Mouse (Mus musculus) midbrain, embryonic 16.5 days (tissue): ENCODE measurements at regions not wholly inside any gene's neighbourhood (a gene's known extent, or its start where the extent isn't known, plus 50 kb on each side); places are given as distances from the start of the nearest gene placed in this dataset.

Experiments
- ATAC-seq: fragments of 200-750 bp; cut with Nextera tagmentation; 2 replicates; pipeline ENCODE4 v1.8.0; 2017; ENCODE audit warnings: moderate TSS enrichment
- H3K27ac ChIP-seq: fragments of 300-500 bp; sonication (generic); 2 replicates; pipeline ENCODE4 v1.5.1; 2014; ENCODE audit warnings: mild to moderate bottlenecking, low read length, mixed read lengths
- H3K27me3 ChIP-seq: fragments of 300-500 bp; sonication (generic); 2 replicates; pipeline ENCODE4 v1.6.1; 2014; ENCODE audit warnings: low read depth, low read length, mixed read lengths; ENCODE audit not compliant: control insufficient read depth, insufficient read depth
- H3K36me3 ChIP-seq: fragments of 300-500 bp; sonication (generic); 2 replicates; pipeline ENCODE4 v1.6.1; 2014; ENCODE audit warnings: mild to moderate bottlenecking, low read length, moderate library complexity, mixed read lengths; ENCODE audit not compliant: control insufficient read depth, insufficient read depth
- H3K4me1 ChIP-seq: fragments of 300-500 bp; sonication (generic); 2 replicates; pipeline ENCODE4 v1.6.1; 2014; ENCODE audit warnings: mild to moderate bottlenecking, low read length, mixed read lengths; ENCODE audit not compliant: control insufficient read depth, insufficient read depth
- H3K4me2 ChIP-seq: fragments of 300-500 bp; sonication (generic); 2 replicates; pipeline ENCODE4 v1.6.1; 2014; ENCODE audit warnings: mild to moderate bottlenecking, low read length, mixed read lengths
- H3K4me3 ChIP-seq: fragments of 300-500 bp; sonication (generic); 2 replicates; pipeline ENCODE4 v1.5.1; 2014; ENCODE audit warnings: low read depth, mild to moderate bottlenecking, low read length, moderate library complexity, mixed read lengths
- H3K9ac ChIP-seq: fragments of 300-500 bp; sonication (generic); 2 replicates; pipeline ENCODE4 v1.6.1; 2014; ENCODE audit warnings: low read depth, low read length, mixed read lengths
- H3K9me3 ChIP-seq: fragments of 300-500 bp; sonication (generic); replicated peaks from 2 replicates; pipeline ENCODE4 v1.6.1; 2014; ENCODE audit warnings: mild to moderate bottlenecking, low read length, mixed read lengths; ENCODE audit not compliant: control insufficient read depth, poor library complexity, severe bottlenecking
- WGBS: fragments of 180-500 bp; shearing (Covaris S2); extraction: QIAGEN DNeasy Blood & Tissue Kit; methylation state at CpG from one replicate; pipeline ENCODE4 v1.1.7; 2014; 5-methylcytosine and 5-hydroxymethylcytosine counted together

GRCm38 (mm10) chr2:171670945-171671547 is 372.2 kb downstream of the Cbln4 start:
- peaks cover 2% of the 10 kb centered on the region; the same call in 1 of the 2 replicates for H3K4me1 ChIP-seq
- no peaks in the 10 kb centered on the region for H3K9me3 ChIP-seq
- ATAC-seq: no peak
- WGBS: 91% methylated on average over 8 of the region's 8 CpGs
- H3K9ac ChIP-seq: no peak overlapping the region
- no peaks in the 10 kb centered on the region for H3K36me3 ChIP-seq
- no peak overlapping the region for H3K4me3 ChIP-seq
- no peak overlapping the region for H3K4me2 ChIP-seq
- no peaks in the 10 kb centered on the region for H3K27me3 ChIP-seq
- no peak overlapping the region for H3K27ac ChIP-seq

DNA sequence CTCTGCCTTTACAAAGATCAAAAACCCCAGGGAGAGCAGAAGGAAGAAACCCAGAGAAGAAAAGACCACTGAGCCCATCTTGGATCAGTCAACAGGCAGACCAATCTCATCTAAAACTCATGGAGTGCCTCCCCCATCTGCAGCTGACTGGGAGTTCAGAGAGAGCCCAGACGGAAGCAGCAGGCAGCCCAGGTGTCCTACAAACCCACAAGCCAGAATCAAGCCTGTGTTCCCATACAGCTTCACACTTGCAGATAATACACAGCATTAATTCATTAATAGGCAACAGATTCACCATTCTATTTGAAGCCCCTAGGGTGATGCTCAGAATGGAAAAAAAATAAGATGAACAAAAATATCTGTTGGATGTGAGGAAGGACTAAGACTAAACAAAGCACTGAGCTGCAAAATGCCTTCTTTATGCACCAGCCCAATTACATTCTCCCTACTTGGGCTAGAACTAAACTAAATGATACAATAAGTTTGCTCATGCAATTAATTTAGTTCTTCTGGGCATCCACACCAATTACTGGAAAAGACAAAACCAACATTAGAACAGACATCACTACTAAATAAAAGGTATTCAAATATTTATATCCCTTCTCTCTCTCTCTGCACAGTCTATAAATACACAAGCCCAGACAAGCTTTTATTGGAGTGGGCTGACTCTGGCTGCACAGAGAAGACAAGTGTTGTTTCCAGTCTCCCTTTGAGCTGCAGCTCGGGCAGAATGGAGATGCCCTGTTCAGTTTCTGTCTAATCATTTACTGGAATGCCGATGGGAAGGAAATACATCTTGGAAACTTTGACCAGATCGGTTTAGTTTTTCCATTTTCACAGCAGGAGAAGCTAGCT is 374.2 kb downstream of the Cbln4 start:
- H3K36me3 ChIP-seq: no peaks in the 10 kb centered on the region
- H3K9me3 ChIP-seq: no peaks in the 10 kb centered on the region
- H3K4me1 ChIP-seq: peaks cover 2% of the 10 kb centered on the region; the same call in 1 of the 2 replicates
- no peak overlapping the region for H3K4me2 ChIP-seq
- H3K27me3 ChIP-seq: no peaks in the 10 kb centered on the region
- WGBS: 44% methylated on average over 4 of the region's 4 CpGs
- no peak for ATAC-seq
- no peak overlapping the region for H3K27ac ChIP-seq
- no peak overlapping the region for H3K4me3 ChIP-seq
- no peak overlapping the region for H3K9ac ChIP-seq

DNA sequence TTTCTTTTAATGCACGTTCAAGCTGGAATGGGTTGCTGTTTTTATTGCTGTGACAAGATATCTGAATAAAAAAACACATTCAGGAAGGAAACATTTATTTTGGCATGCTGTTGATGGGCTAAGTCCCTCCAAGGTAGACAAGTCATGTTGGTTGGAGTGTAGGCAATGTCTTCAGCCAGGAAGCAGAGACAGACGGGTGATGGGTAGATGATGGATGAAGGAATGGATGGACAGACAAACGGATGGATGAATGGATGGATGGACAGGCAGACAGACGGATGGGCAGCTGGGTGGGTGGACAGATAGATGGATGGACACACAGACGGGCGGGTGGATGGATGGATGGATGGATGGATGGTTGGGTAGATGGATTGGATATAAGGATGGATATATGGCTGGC is 380.7 kb downstream of the Cbln4 start:
- no peak overlapping the region for H3K27ac ChIP-seq
- H3K4me2 ChIP-seq: no peak overlapping the region
- 89% methylated on average over 6 of the region's 6 CpGs for WGBS
- no peak overlapping the region for H3K4me3 ChIP-seq
- H3K27me3 ChIP-seq: no peaks in the 10 kb centered on the region
- no peaks in the 10 kb centered on the region for H3K4me1 ChIP-seq
- no peaks in the 10 kb centered on the region for H3K9me3 ChIP-seq
- no peak for ATAC-seq
- no peaks in the 10 kb centered on the region for H3K36me3 ChIP-seq
- H3K9ac ChIP-seq: no peak overlapping the region

DNA sequence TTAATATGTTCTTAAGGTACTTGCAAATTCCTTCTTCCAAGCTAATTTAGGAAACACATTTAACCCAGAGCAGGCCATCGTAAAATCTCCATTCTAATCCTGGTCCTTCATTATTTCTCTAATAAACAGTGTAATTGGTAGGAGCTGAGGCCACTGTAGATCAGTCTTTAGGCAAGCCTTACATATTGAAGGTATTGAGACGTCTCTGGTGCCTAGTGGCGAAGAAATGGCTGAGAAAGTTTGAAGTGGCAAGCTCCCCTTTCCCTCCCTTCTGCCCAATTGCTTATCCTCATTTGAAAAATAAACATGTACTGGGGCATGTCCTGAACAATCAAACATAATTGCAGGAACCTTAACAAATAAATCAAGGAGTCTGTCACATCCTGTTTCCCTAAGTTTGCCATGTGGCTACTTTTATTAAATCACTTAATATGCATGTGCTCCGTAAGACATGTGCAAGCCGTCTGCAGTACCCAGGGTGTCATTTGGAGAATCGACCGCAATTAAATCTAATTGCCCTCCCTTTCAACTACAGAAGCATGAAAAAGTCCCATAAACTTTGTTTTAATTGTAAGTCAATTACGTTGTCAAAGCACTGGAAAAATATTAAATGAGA is 381.3 kb downstream of the Cbln4 start:
- Histone ChIP-seq H3K9ac (no peak overlapping the region), H3K9me3 (no peaks in the 10 kb centered on the region), H3K4me3 (no peak overlapping the region), H3K4me1 (no peaks in the 10 kb centered on the region), H3K27ac (no peak overlapping the region), H3K27me3 (no peaks in the 10 kb centered on the region), H3K4me2 (no peak overlapping the region), H3K36me3 (no peaks in the 10 kb centered on the region)
- WGBS: 75% methylated on average over 8 of the region's 8 CpGs
- no peak for ATAC-seq

DNA sequence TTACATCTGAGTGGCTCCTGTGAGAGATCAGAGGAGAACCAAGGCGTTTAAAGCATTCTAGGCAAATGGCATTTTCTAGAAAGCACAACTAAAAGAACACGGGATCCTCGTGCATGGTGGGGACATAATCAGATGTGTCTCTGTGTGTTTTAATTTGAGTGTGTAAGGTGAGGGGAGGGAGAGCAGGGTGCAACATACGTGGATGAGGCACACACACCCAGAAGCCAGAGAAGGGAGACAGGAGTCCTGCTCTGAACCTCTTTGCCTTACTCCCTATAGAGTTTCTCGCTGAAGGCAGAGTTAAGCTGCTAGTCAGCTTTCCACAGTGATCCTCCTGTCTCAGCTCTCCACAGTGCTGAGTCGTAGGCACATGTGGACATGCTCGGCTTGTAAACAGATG is 386.1 kb downstream of the Cbln4 start:
- Histone ChIP-seq H3K36me3 (no peaks in the 10 kb centered on the region), H3K4me1 (no peaks in the 10 kb centered on the region), H3K9me3 (no peaks in the 10 kb centered on the region), H3K27ac (no peak overlapping the region), H3K4me2 (no peak overlapping the region), H3K27me3 (no peaks in the 10 kb centered on the region), H3K9ac (no peak overlapping the region), H3K4me3 (no peak overlapping the region)
- WGBS: 44% methylated on average over 7 of the region's 7 CpGs
- no peak for ATAC-seq

- Histone ChIP-seq H3K9ac (no peak overlapping the region), H3K27me3 (no peaks in the 10 kb centered on the region), H3K4me1 (peaks cover 5% of the 10 kb centered on the region; the same call in 1 of the 2 replicates), H3K36me3 (no peaks in the 10 kb centered on the region), H3K4me3 (no peak overlapping the region), H3K9me3 (no peaks in the 10 kb centered on the region), H3K4me2 (no peak overlapping the region), H3K27ac (no peak overlapping the region)
- no peak for ATAC-seq
- 74% methylated on average over 4 of the region's 4 CpGs for WGBS
Measured at GRCm38 (mm10) chr2:171641730-171642129, 401.5 kb downstream of the Cbln4 start.

- Histone ChIP-seq H3K4me1 (peaks cover 6% of the 10 kb centered on the region; the same call in 1 of the 2 replicates), H3K27ac (no peak overlapping the region), H3K36me3 (no peaks in the 10 kb centered on the region), H3K4me3 (no peak overlapping the region), H3K27me3 (no peaks in the 10 kb centered on the region), H3K9ac (no peak overlapping the region), H3K4me2 (no peak overlapping the region), H3K9me3 (no peaks in the 10 kb centered on the region)
- peak; percentile 39; the same call in 1 of the 2 replicates for ATAC-seq
- WGBS: 54% methylated on average over 9 of the region's 9 CpGs
Measured at GRCm38 (mm10) chr2:171640478-171640877, 402.8 kb downstream of the Cbln4 start.

GRCm38 (mm10) chr2:171638931-171639330 is 404.3 kb downstream of the Cbln4 start:
- Histone ChIP-seq H3K9me3 (no peaks in the 10 kb centered on the region), H3K4me2 (no peak overlapping the region), H3K36me3 (no peaks in the 10 kb centered on the region), H3K27me3 (0 out of 2 replicates have a peak, but pooled peaks cover 2% of the 10 kb centered on the region), H3K4me3 (no peak overlapping the region), H3K9ac (no peak overlapping the region), H3K27ac (no peak overlapping the region), H3K4me1 (peaks cover 9% of the 10 kb centered on the region)
- 93% methylated on average over 6 of the region's 6 CpGs for WGBS
- ATAC-seq: no peak

- no peaks in the 10 kb centered on the region for H3K36me3 ChIP-seq
- no peaks in the 10 kb centered on the region for H3K9me3 ChIP-seq
- H3K27me3 ChIP-seq: 0 out of 2 replicates have a peak, but pooled peaks cover 2% of the 10 kb centered on the region
- no peak for ATAC-seq
- no peak overlapping the region for H3K9ac ChIP-seq
- H3K27ac ChIP-seq: no peak overlapping the region
- H3K4me3 ChIP-seq: no peak overlapping the region
- H3K4me2 ChIP-seq: no peak overlapping the region
- peaks cover 14% of the 10 kb centered on the region for H3K4me1 ChIP-seq
- WGBS: 25% methylated on average over 6 of the region's 6 CpGs
Measured at GRCm38 (mm10) chr2:171636837-171637236, 406.4 kb downstream of the Cbln4 start.
